Mouse (Mus musculus): ENCODE data around the gene Rps5.
A peak's percentile ranks its signal among the peaks of the same experiment; 100 is the strongest.
"Not testable (repeated sequence)": the region's sequence is repeated elsewhere in the genome, so short reads cannot be mapped to it uniquely, and the experiment has no call there.

Gene Rps5

GRCm38 (mm10) chr7:12927693-12928589, 5.9 kb downstream of the Rps5 start:
- DNase-seq (ENCODE audit: low spot score in 2 of 2), result no peak

DNA sequence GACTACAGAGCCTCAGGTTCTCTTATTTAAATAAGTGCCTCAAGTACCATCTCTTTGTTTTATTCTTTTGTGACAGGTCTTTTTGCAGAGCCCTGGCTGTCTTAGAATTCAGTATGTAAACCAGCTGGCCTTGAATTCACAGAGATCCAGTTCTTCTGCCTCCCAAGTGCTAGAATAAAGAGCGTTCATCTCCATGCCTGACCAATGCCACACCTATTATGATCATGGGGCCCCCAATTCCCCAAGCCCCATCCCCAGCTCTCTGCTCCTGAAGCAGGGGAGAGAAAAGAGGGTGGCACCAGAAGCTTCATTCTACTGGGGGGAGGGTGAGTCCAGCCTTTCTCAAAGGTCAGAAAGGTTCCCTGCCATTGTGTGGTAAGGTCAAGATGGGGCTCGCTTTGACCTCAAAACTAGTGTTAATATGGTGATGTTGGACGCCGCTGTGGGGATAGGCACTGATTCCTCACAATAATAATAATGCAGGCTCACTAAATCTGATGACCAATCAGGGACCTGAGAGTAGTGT, 11.6 kb downstream of the Rps5 start:
- no peak for DNase-seq (ENCODE audit: low spot score in 2 of 2)

GRCm38 (mm10) chr7:12934808-12935207, 12.7 kb downstream of the Rps5 start:
- DNase-seq (ENCODE audit: low spot score in 2 of 2), result no peak

- not testable (repeated sequence) for DNase-seq (ENCODE audit: low spot score in 2 of 2)
Measured at GRCm38 (mm10) chr7:12937254-12937803, 15.2 kb downstream of the Rps5 start.

GRCm38 (mm10) chr7:12940599-12940998, 18.5 kb downstream of the Rps5 start:
- no peak for DNase-seq (ENCODE audit: low spot score in 2 of 2)

- peak in 1 of 2 experiments; percentile 33 for DNase-seq (ENCODE audit: low spot score in 2 of 2)
Measured at GRCm38 (mm10) chr7:12943488-12943887, 21.4 kb downstream of the Rps5 start.

DNA sequence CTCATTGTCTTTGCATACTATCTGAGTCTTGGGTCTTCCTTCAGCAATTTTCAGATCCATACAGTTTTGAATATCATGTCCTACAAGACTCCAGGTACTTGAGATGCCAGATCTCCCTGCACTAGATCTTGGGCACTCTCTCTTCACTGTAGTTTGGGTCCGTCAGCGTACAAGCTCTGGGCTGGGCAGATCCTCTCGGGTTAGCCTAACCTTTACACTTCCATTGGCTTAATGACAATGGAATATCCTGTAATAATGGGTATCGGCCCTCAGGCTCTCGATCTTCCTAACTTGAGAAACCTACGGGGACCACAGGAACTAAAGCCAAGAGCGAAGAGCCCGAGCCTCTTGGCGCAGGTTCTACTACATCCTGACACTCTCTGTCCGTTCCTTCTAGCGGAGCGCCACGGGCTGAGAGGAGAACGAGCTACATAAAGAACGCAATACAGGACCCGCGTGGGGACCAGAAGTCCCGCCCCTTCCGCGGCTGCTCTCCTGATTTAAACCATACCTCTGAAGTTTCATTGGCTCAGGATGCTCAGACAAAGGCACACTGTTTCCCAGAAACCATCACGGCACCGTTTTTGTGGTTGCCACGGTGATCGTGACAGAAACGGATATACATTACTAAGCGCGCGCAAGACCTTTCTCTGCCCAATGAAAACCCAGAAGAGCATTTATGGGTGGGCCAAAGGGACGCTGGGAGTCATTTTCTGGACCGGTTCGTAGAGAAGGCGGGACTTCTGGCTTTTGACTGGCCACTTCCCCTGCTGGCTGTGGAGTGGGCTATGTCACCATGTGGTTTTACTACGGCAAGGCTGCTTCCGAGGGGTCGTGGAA, 27.2 kb downstream of the Rps5 start:
- peak; percentile 96 to 97 for DNase-seq (ENCODE audit: low spot score in 2 of 2)

DNA sequence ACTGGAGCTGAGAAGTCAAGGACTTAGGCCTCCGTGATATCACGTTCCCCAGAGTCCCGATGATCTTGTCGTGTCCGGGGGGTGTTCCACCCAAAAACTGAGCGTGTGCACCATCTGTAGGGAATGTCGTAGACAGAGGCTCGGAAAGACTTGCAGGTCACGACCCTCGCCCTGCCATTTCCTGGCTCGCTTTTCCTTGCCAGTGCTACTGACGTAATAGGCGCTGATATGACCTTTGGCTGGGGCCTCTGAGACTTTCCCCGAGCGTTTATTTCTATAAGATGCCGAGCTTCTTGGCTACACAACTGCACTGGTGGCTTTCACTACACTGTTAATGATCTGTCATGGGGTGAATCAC, 27.8 kb downstream of the Rps5 start:
- DNase-seq (ENCODE audit: low spot score in 2 of 2), result no peak

- DNase-seq (ENCODE audit: low spot score in 2 of 2), result no peak
Measured at GRCm38 (mm10) chr7:12954896-12955295, 32.8 kb downstream of the Rps5 start.

DNA sequence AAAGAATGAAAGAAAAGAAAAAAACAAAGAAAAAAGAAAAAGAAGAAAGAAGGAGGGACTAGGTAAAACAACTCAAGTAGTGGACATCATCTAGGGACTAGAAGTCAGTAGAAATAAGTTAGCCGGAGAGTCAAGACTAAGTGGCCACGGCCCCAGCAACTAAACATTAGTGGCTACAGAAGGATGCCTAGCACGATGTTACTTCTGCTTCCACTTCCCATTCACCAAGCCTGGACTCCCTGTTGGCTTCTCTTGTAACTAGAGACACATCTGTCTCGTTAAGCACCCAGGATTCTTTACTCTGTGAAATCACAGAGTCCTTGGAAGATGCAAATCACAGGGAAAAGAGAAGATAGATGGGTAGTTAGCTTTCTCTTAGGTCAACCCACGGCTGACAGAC, 35.4 kb downstream of the Rps5 start:
- DNase-seq (ENCODE audit: low spot score in 2 of 2), result no peak

DNA sequence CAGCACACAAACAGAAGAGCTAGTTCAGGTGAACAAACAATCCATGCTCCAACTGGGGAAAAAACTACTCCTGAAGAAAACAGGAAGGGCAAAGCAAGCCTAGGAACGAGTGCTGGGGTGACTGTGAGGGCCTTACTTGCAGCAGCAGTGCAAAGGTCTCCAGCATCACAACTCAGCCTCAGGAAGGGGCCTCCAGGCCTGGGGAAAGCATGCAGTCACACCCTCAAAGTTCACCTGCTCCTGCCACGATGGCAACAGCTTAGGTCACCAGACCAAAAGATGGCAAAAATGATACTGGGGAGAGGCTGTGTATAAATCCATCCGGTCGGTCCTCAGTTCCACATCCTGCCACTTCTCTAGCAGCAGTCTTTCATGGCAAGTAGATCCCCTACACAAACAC, 36.9 kb downstream of the Rps5 start:
- no peak for DNase-seq (ENCODE audit: low spot score in 2 of 2)

DNA sequence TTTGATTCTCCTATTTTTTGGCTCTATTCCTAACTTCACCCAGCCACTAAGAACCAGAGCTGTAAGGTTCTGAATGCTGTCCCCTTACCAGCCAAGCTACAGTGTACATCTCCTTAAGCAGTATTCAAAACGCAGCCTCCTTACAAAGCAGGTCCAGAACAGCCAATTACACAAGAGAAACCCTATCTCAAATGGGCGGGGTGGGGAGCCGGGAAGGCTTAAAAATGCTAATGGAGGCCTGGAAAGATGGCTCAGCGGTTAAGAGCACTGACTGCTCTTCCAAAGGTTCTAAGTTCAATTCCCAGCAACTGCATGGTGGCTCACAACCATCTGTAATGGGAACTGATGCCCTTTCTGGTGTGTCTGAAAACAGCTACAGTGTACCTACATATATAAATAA, 37.6 kb downstream of the Rps5 start:
- no peak for DNase-seq (ENCODE audit: low spot score in 2 of 2)

GRCm38 (mm10) chr7:12961511-12962141, 39.5 kb downstream of the Rps5 start:
- DNase-seq (ENCODE audit: low spot score in 2 of 2), result peak; percentile 57 to 74

DNA sequence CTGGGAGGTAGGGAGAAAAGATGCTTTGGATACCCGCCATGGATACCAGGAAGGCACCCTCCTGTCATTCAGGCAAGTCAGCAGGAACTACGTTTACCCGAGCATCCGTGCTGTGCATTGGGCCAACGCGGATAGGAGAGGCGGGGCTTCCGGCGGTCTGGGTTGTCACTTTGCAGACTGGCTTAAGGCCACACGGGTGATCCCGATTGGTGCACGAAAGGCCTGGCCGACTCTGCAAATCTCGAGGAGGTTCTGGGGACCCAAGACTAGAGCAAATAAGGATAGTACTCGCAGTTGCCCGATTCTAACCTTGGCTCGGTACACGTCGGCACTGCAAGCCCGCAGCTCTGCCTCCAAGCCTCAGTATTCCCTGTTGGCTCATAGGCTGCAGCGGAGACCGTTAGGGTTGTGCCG, 43.6 kb downstream of the Rps5 start, which contains the start of gene Zfp324:
Gene Zfp324 (plus strand): TSS at position 161 of the 414 bp plus-strand sequence.
- DNase-seq (ENCODE audit: low spot score in 2 of 2), result peak; percentile 91 to 92

DNA sequence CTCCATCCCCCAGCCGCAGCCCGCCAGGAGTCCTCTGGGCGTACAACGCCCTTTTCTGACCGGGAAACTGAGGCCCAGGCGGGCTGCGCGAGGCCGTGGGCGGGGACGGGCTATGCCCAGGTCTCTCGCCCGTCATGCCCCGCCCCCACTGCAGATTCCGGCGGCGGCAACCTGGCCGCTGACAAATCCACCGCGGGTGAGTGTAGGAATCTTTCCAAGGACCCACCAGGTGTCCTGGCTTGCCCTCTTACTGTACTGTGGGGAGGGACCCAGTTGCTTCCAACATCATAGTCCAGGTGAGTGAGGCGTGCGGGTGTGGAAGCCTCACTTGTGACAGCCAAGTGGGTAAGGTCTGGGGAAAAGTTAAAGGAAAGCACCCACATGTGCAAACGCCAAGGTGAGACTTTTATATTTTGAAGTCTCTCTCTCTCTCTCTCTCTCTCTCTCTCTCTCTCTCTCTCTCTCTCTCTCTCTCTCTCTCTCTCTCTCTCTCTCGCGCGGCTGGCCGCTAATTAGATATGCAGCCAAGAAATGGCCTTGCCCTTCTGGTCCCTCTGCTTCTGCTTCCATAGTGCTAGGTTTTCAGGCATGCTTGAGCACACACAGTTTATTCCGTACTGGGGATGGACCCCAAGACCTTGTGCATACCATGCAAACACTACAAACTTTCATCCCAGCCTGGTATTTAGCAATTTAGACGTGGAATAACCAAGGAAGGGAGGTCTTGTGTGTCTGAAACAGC, 44.2 kb downstream of the Rps5 start:
- DNase-seq (ENCODE audit: low spot score in 2 of 2), result peak; percentile 60 to 69

GRCm38 (mm10) chr7:12970906-12971305, 48.8 kb downstream of the Rps5 start:
- no peak for DNase-seq (ENCODE audit: low spot score in 2 of 2)
